Mouse (Mus musculus) bone marrow macrophage, adult 2 months (primary cell): Measurements from ENCODE around the gene Hhipl1.

ENCODE experiments used
- CTCF ChIP-seq: IDR thresholded peaks from 2 replicates; pipeline ENCODE4 v1.5.1; 2012; ENCODE audit warnings: low read depth, mild to moderate bottlenecking, low read length, moderate library complexity
- POLR2A ChIP-seq: IDR thresholded peaks from 2 replicates; pipeline ENCODE4 v1.6.1; 2012; ENCODE audit warnings: mild to moderate bottlenecking, low read depth, low read length, borderline replicate concordance

DNA sequence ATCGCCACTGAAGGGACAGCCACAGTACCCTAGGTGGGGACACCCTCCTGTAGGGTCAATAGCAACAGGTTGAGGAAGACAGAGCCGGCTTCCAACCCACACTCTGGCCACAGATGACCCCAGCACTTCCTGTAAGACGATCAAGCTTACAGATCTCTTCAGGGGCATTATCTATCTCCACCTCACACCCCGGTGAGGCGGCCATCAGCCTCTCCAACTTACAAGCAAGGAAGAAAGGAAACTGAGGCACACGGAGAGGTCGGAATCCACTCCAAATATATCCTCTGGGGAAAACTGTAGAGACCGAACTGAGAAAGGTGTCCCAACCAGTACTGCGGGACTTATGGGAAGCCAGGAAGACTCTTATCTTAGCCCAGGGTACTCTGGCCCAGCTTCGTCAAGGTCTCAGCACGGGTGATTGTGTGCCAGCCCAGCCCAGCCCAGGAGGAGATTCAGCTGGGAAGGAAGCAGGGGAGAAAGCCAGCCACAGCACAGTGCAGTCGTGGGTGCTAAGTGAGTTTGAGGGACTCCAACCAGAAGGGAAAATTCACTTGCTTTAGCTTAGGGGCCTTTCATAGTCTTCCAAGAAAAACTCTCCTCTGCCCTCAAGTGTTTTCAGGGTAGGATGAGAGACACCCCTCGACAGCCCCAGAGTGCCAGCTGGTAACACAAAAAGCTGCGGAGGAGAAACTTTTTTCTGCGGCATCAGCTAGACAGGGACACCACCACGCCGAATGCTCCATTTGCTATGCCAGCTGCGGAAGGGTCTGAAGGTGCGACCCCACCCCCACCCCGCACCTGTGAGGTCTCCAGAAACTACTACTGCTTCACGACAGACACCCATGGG is 32.4 kb upstream of the Hhipl1 start:
- TF ChIP-seq CTCF (no peak), POLR2A (no peak)
